Mouse (Mus musculus): Measurements from ENCODE around the gene Plpp2. TPM values are rescaled to one million over a fixed set of nuclear protein-coding genes. Genes with fewer than 3 reads are reported as not detected.

The Plpp2 gene
- total and polyA plus RNA-seq, 3 experiments = 11.5 to 19.3 (median 13.9) TPM

DNA sequence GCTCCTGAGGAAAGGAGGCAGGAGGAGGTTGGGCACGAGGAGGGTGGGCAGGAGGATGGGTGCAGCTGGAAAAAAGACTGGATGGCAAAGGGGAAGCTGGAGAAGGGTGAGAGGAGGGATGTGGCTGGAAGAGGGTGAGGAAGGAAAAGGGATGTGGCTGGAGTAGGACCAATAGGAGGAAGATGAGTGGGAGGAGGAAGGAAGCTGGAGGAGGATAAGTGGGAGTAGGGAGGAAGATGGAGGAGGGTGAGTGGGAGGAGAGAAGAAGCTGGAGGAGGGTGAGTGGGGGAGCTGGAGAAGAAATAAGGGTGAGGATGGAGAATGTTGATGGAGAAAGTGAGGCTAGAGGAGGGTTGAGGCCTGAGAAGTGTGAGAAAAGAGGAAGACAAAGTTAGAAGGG is 1.8 kb upstream of the Plpp2 start:
- H3K9ac ChIP-seq (ENCODE audit: insufficient read depth, low read depth) = no peak overlapping the region
- H3K27me3 ChIP-seq (replicated peaks) = peaks cover 2% of the 10 kb centered on the region
- in situ Hi-C loops (cut with MboI; ENCODE audit: low pct_ligation_motif_present, low pct_unique_long_range_greater_than_20kb, low sequenced_read_pairs) (no loop called here), dilution Hi-C loops (cut with MboI; ENCODE audit: extremely low pct_ligation_motif_present, extremely low pct_unique_long_range_greater_than_20kb, low sequenced_read_pairs) (no loop called here)
- H3K4me3 ChIP-seq (replicated peaks in 1 of 3; ENCODE audit: low read depth in 2 of 3, low read length in 2 of 3, poor library complexity in 1 of 3) = no peak overlapping the region
- DNase-seq (ENCODE audit: extremely low read depth) = no peak
- H3K4me2 ChIP-seq (ENCODE audit: insufficient read depth, low read depth, poor library complexity, severe bottlenecking) = no peak overlapping the region
- H3K36me3 ChIP-seq (replicated peaks in 1 of 2; ENCODE audit: control insufficient read depth in 1 of 2, insufficient read depth in 1 of 2, low read length in 1 of 2) = peaks cover 9 to 37% of the 10 kb centered on the region in 2 experiments
- H3K27ac ChIP-seq (ENCODE audit: insufficient read depth, low read depth) = no peak overlapping the region
- no peaks in the 10 kb centered on the region for H3K9me3 ChIP-seq (replicated peaks; ENCODE audit: low read length)
- TF ChIP-seq ZC3H11A (IDR thresholded peaks at IDR 0.05; ENCODE audit: low read depth, low read length) (no peak), USF1 (IDR thresholded peaks at IDR 0.05; ENCODE audit: low read depth, low read length) (no peak), MYC (IDR thresholded peaks at IDR 0.05; ENCODE audit: low read depth, low read length) (no peak), RCOR1 (conservative IDR thresholded peaks at IDR 0.05; ENCODE audit: low read depth, low read length) (no peak), ZNF384 (IDR thresholded peaks at IDR 0.05; ENCODE audit: low read depth, low read length) (no peak), USF2 (conservative IDR thresholded peaks at IDR 0.05; ENCODE audit: low read depth, low read length) (no peak), POLR2A (IDR thresholded peaks at IDR 0.05; ENCODE audit: low read depth, low read length) (no peak), JUND (conservative IDR thresholded peaks at IDR 0.05; ENCODE audit: low read depth, low read length) (no peak), RAD21 (IDR thresholded peaks at IDR 0.05; ENCODE audit: low read depth, low read length) (no peak)
- no peaks in the 10 kb centered on the region for H3K79me2 ChIP-seq (replicated peaks; ENCODE audit: control insufficient read depth, extremely low read depth, insufficient read depth, poor library complexity, severe bottlenecking)
- peaks cover 4 to 26% of the 10 kb centered on the region in 2 experiments; a peak in 3 of 4 replicates for H3K4me1 ChIP-seq (ENCODE audit: control insufficient read depth in 1 of 2, insufficient read depth in 2 of 2)

DNA sequence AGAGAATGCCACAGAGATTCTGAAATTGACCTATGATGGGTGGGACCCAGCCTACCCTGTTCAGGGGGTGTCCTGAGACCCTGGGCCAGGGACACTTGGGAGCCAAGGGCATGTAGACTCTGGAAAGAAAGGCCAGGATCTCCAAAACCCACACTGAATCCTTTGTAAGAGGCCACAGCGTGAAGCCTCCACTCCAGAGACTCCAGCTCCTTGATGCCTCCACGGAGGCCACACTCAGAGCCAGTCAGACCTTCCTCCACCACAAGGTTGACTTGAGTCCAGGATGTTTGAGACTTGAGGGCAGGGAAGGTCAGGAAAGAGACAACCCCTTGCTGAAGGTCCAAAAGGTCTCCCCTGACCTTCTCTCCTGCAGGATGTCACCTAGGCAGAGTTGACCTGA is 830 bp upstream of the Plpp2 start:
- Histone ChIP-seq H3K79me2 (replicated peaks; ENCODE audit: control insufficient read depth, extremely low read depth, insufficient read depth, poor library complexity, severe bottlenecking) (no peaks in the 10 kb centered on the region), H3K36me3 (replicated peaks in 1 of 2; ENCODE audit: control insufficient read depth in 1 of 2, insufficient read depth in 1 of 2, low read length in 1 of 2) (peaks cover 0 to 34% of the 10 kb centered on the region in 2 experiments), H3K27me3 (replicated peaks) (peaks cover 2% of the 10 kb centered on the region), H3K4me1 (ENCODE audit: control insufficient read depth in 1 of 2, insufficient read depth in 2 of 2) (peaks cover 4 to 23% of the 10 kb centered on the region in 2 experiments; a peak in 3 of 4 replicates), H3K9ac (ENCODE audit: insufficient read depth, low read depth) (no peak overlapping the region), H3K27ac (ENCODE audit: insufficient read depth, low read depth) (no peak overlapping the region), H3K4me3 (replicated peaks in 1 of 3; ENCODE audit: low read depth in 2 of 3, low read length in 2 of 3, poor library complexity in 1 of 3) (no peak overlapping the region), H3K4me2 (ENCODE audit: insufficient read depth, low read depth, poor library complexity, severe bottlenecking) (no peak overlapping the region), H3K9me3 (replicated peaks; ENCODE audit: low read length) (no peaks in the 10 kb centered on the region)
- dilution Hi-C loops (cut with MboI; ENCODE audit: extremely low pct_ligation_motif_present, extremely low pct_unique_long_range_greater_than_20kb, low sequenced_read_pairs) = no loop called here
- DNase-seq (ENCODE audit: extremely low read depth) = no peak
- in situ Hi-C loops (cut with MboI; ENCODE audit: low pct_ligation_motif_present, low pct_unique_long_range_greater_than_20kb, low sequenced_read_pairs) = no loop called here
- TF ChIP-seq RAD21 (IDR thresholded peaks at IDR 0.05; ENCODE audit: low read depth, low read length) = no peak
- no peak for TF ChIP-seq MYC (IDR thresholded peaks at IDR 0.05; ENCODE audit: low read depth, low read length)
- no peak for TF ChIP-seq ETS1 (conservative IDR thresholded peaks at IDR 0.05; ENCODE audit: low read depth, low read length)
- no peak for TF ChIP-seq ZNF384 (IDR thresholded peaks at IDR 0.05; ENCODE audit: low read depth, low read length)
- no peak for TF ChIP-seq TCF12 (IDR thresholded peaks at IDR 0.05; ENCODE audit: low read depth, low read length)
- no peak for TF ChIP-seq MEF2A (IDR thresholded peaks at IDR 0.05; ENCODE audit: borderline replicate concordance, low read depth, low read length)
- TF ChIP-seq TBP (conservative IDR thresholded peaks at IDR 0.05; ENCODE audit: low read depth, low read length) = no peak
- TF ChIP-seq NELFE (IDR thresholded peaks at IDR 0.05; ENCODE audit: low read depth, low read length) = no peak
- no peak for TF ChIP-seq CHD1 (IDR thresholded peaks at IDR 0.05; ENCODE audit: low read depth, low read length)
- no peak for TF ChIP-seq NRF1 (IDR thresholded peaks at IDR 0.05; ENCODE audit: low read depth, low read length)

Data from CH12.LX (cell line).